Mouse (Mus musculus) adrenal gland, postnatal 10 days (tissue): Measurements from ENCODE around the gene Gimd1. TPM values are rescaled to one million over a fixed set of nuclear protein-coding genes. Genes with fewer than 3 reads are reported as not detected.

ENCODE experiments used
- total RNA-seq, 2 experiments: library from RNA; stranded (reverse); gene quantifications; 2 replicates each; pipeline ENCODE4 v1.2.3; 2021

Gimd1 gene
- total RNA-seq, 2 experiments from 2014 or later: 0.48 to 0.96 TPM

Other genes with a start within 250 kb of the Gimd1 start
- 10 to 100 TPM; 17.9 to 24.0 TPM for gene Tbck, start 54.3 kb downstream of the Gimd1 start, total RNA-seq
- gene Aimp1, start 54.5 kb downstream of the Gimd1 start, total RNA-seq: 10 to 100 TPM; 49.9 to 53.7 TPM